Mouse (Mus musculus) granulocyte monocyte progenitor cell, adult 5-6 weeks (primary cell): ENCODE results near the gene Gimap9. TPM values are rescaled to one million over a fixed set of nuclear protein-coding genes. Genes with fewer than 3 reads are reported as not detected.

Experiments used
- ATAC-seq: replicated peaks from 2 replicates; pipeline ENCODE4 v1.8.0; 2016; ENCODE audit warnings: mild to moderate bottlenecking, moderate TSS enrichment, inconsistent platforms; ENCODE audit not compliant: poor library complexity, severe bottlenecking
- total RNA-seq, 2 experiments: library from RNA; stranded (forward) in 1 of 2; stranded (reverse) in 1 of 2; fragments of 200-712, 200-1000 nt in 1 of 2; fragments of >200 nt in 1 of 2; fragmentation: Nextera tagmentation in 1 of 2; gene quantifications; 2 replicates each; pipeline ENCODE4 v1.2.3; 2014 to 2017

Gimap9 gene
- total RNA-seq (2014; fragmentation: Nextera tagmentation) = 8.3 and 10.3 TPM in 2 replicates
- 9.4 and 16.1 TPM in 2 replicates for total RNA-seq (2017)

GRCm38 (mm10) chr6:48675931-48676859 is at the start of gene Gimap9:
Gimap9 (plus strand) TSS chr6:48676129.
- ATAC-seq = peak; percentile 61

GRCm38 (mm10) chr6:48626464-48626863 is 49.5 kb upstream of the Gimap9 start, which contains the start of gene AI854703:
AI854703 (plus strand) TSS chr6:48626764.
- no peak for ATAC-seq

- ATAC-seq = peak; percentile 58
These were observed 48.9 kb upstream of the Gimap9 start for GRCm38 (mm10) chr6:48626984-48627383.

GRCm38 (mm10) chr6:48627511-48627924 is 48.4 kb upstream of the Gimap9 start:
- ATAC-seq = no peak

GRCm38 (mm10) chr6:48628377-48628776 is 47.6 kb upstream of the Gimap9 start:
- ATAC-seq = no peak

- ATAC-seq = peak; percentile 62
These were observed 46.9 kb upstream of the Gimap9 start for GRCm38 (mm10) chr6:48628808-48629660.

- ATAC-seq = no peak
These were observed 46.3 kb upstream of the Gimap9 start for GRCm38 (mm10) chr6:48629661-48630034.

GRCm38 (mm10) chr6:48630831-48631230 is 45.1 kb upstream of the Gimap9 start:
- no peak for ATAC-seq

GRCm38 (mm10) chr6:48635105-48635504 is 40.8 kb upstream of the Gimap9 start:
- ATAC-seq = no peak

GRCm38 (mm10) chr6:48636515-48636914 is 39.4 kb upstream of the Gimap9 start:
- no peak for ATAC-seq

- ATAC-seq = no peak
These were observed 38.0 kb upstream of the Gimap9 start for GRCm38 (mm10) chr6:48637811-48638500.

GRCm38 (mm10) chr6:48638553-48638952 is 37.4 kb upstream of the Gimap9 start:
- ATAC-seq = no peak

GRCm38 (mm10) chr6:48641391-48641790 is 34.5 kb upstream of the Gimap9 start:
- ATAC-seq = no peak

- no peak for ATAC-seq
These were observed 33.1 kb upstream of the Gimap9 start for GRCm38 (mm10) chr6:48642764-48643292.

- ATAC-seq = peak; percentile 71
These were observed 30.1 kb upstream of the Gimap9 start for GRCm38 (mm10) chr6:48645660-48646308.

- no peak for ATAC-seq
These were observed 29.6 kb upstream of the Gimap9 start for GRCm38 (mm10) chr6:48646309-48646690.

GRCm38 (mm10) chr6:48646995-48647394 is 28.9 kb upstream of the Gimap9 start, which contains the start of gene Gimap8:
Gimap8 (plus strand) TSS chr6:48647234.
- ATAC-seq = peak; percentile 66

GRCm38 (mm10) chr6:48647611-48648010 is 28.3 kb upstream of the Gimap9 start:
- no peak for ATAC-seq

GRCm38 (mm10) chr6:48648779-48649178 is 27.1 kb upstream of the Gimap9 start:
- no peak for ATAC-seq
